Mouse (Mus musculus) heart, embryonic 15.5 days (tissue): ENCODE measurements around the gene Cd300c2. TPM values are rescaled to one million over a fixed set of nuclear protein-coding genes. Genes with fewer than 3 reads are reported as not detected.
"Not testable (repeated sequence)": the region's sequence is repeated elsewhere in the genome, so short reads cannot be mapped to it uniquely, and the experiment has no call there.

Experiments
- ATAC-seq: fragments of 200-750 bp; cut with Nextera tagmentation; replicated peaks from 2 replicates; pipeline ENCODE4 v1.8.0; 2017; ENCODE audit warnings: low read depth, moderate TSS enrichment; ENCODE audit not compliant: insufficient number of reproducible peaks, insufficient read depth, low FRiP score
- H3K27ac ChIP-seq: fragments of 300-500 bp; sonication (generic); 2 replicates; pipeline ENCODE4 v1.5.1; 2015; ENCODE audit warnings: mild to moderate bottlenecking, inconsistent platforms
- H3K27me3 ChIP-seq: fragments of 300-500 bp; sonication (generic); 2 replicates; pipeline ENCODE4 v1.6.1; 2015; ENCODE audit warnings: inconsistent platforms
- H3K36me3 ChIP-seq: fragments of 300-500 bp; sonication (generic); 2 replicates; pipeline ENCODE4 v1.6.1; 2015; ENCODE audit warnings: mild to moderate bottlenecking, inconsistent platforms
- H3K4me1 ChIP-seq: fragments of 300-500 bp; sonication (generic); replicated peaks from 2 replicates; pipeline ENCODE4 v1.6.1; 2015; ENCODE audit warnings: inconsistent platforms
- H3K4me2 ChIP-seq: fragments of 300-500 bp; sonication (generic); 2 replicates; pipeline ENCODE4 v1.6.1; 2015; ENCODE audit warnings: inconsistent platforms, mild to moderate bottlenecking, moderate library complexity
- H3K4me3 ChIP-seq: fragments of 300-500 bp; sonication (generic); 2 replicates; pipeline ENCODE4 v1.5.1; 2015; ENCODE audit warnings: mild to moderate bottlenecking, inconsistent platforms
- H3K9ac ChIP-seq: fragments of 300-500 bp; sonication (generic); 2 replicates; pipeline ENCODE4 v1.6.1; 2015; ENCODE audit warnings: mild to moderate bottlenecking, inconsistent platforms
- H3K9me3 ChIP-seq: fragments of 300-500 bp; sonication (generic); replicated peaks from 2 replicates; pipeline ENCODE4 v1.6.1; 2016; ENCODE audit warnings: inconsistent platforms
- WGBS: fragments of 180-500 bp; shearing (Covaris S2); methylation state at CpG from one replicate; pipeline ENCODE4 v1.1.7; 2015; ENCODE audit warnings: mixed read lengths; 5-methylcytosine and 5-hydroxymethylcytosine counted together
- polyA plus RNA-seq: library from polyadenylated mRNA; unstranded; fragments of >200 nt; fragmentation: Nextera tagmentation; extraction: Ambion mirVana; gene quantifications from 2 replicates; pipeline ENCODE4 v1.2.1, GENCODE M21; 2015

Cd300c2 gene
- 1.8 and 3.5 TPM in 2 replicates for polyA plus RNA-seq

- no peak within 1 kb of the TSS for H3K27ac ChIP-seq
- WGBS, result 70% methylated on average over 7 of the region's 7 CpGs
- no peaks in the 10 kb centered on the region for H3K4me1 ChIP-seq
- H3K27me3 ChIP-seq, result peaks cover 3% of the 10 kb centered on the region; the same call in 1 of the 2 replicates
- H3K4me2 ChIP-seq, result no peak within 1 kb of the TSS
- H3K9ac ChIP-seq, result no peak within 1 kb of the TSS
- no peaks in the 10 kb centered on the region for H3K36me3 ChIP-seq
- no peak within 1 kb of the TSS for H3K4me3 ChIP-seq
- H3K9me3 ChIP-seq, result no peaks in the 10 kb centered on the region
- ATAC-seq, result no peak
Observed at GRCm38 (mm10) chr11:115001474-115002040, at the start of gene Cd300c2. Gene Cd300c2, minus strand, starts transcription at chr11:115001880.

GRCm38 (mm10) chr11:115049282-115049895 is 47.7 kb upstream of the Cd300c2 start:
- H3K4me2 ChIP-seq, result no peak overlapping the region
- H3K4me1 ChIP-seq, result no peaks in the 10 kb centered on the region
- H3K9me3 ChIP-seq, result no peaks in the 10 kb centered on the region
- H3K36me3 ChIP-seq, result no peaks in the 10 kb centered on the region
- no peak for ATAC-seq
- WGBS, result 32% methylated on average over 3 of the region's 3 CpGs
- no peak overlapping the region for H3K4me3 ChIP-seq
- H3K27me3 ChIP-seq, result no peaks in the 10 kb centered on the region
- H3K27ac ChIP-seq, result no peak overlapping the region
- no peak overlapping the region for H3K9ac ChIP-seq

- Histone ChIP-seq H3K27me3 (no peaks in the 10 kb centered on the region), H3K4me1 (no peaks in the 10 kb centered on the region), H3K9me3 (no peaks in the 10 kb centered on the region), H3K36me3 (no peaks in the 10 kb centered on the region), H3K9ac (no peak within 1 kb of the TSS), H3K4me3 (no peak within 1 kb of the TSS), H3K27ac (no peak within 1 kb of the TSS), H3K4me2 (no peak within 1 kb of the TSS)
- no peak for ATAC-seq
- WGBS, result 59% methylated on average over 2 of the region's 2 CpGs
Observed at GRCm38 (mm10) chr11:115048259-115048658, 46.6 kb upstream of the Cd300c2 start, which contains the start of gene Cd300ld3. Gene Cd300ld3, minus strand, starts transcription at chr11:115048409.

DNA sequence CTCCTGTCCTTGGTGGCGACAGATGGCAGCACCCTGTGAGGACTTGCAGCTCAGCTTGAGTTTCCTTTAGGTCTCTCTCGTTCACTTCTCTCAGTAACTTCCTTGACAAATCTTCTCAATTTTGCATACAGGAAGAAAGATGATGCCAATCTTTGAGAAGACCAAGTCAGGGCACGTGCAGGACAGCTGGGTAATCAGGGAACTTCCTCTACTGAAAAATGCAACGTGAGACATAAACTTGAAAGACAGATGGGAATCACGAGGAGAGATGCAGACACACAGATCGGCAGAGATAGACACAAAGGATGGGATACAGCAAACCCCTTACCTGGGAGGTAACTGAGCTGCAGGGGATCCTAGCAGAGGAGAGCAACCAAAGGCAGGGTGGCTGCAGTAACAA is 36.0 kb upstream of the Cd300c2 start, which contains the start of gene Cd300ld5:
Cd300ld5 (minus strand) TSS at position 101 of the 400 bp plus-strand sequence.
- not testable (repeated sequence) for H3K27ac ChIP-seq, H3K4me2 ChIP-seq, H3K9ac ChIP-seq, H3K4me3 ChIP-seq, H3K27me3 ChIP-seq, H3K36me3 ChIP-seq, H3K9me3 ChIP-seq, ATAC-seq, H3K4me1 ChIP-seq
- no CpG with 5 or more reads among the region's 6 CpGs for WGBS

- H3K27ac ChIP-seq, H3K4me3 ChIP-seq, H3K9ac ChIP-seq, ATAC-seq, H3K4me1 ChIP-seq, H3K4me2 ChIP-seq, H3K9me3 ChIP-seq, H3K27me3 ChIP-seq, H3K36me3 ChIP-seq: not testable (repeated sequence)
- WGBS, result no CpG with 5 or more reads among the region's 6 CpGs
Observed at GRCm38 (mm10) chr11:115026912-115027311, 25.2 kb upstream of the Cd300c2 start, which contains the start of gene Cd300ld4. Gene Cd300ld4, minus strand, starts transcription at chr11:115027012.

DNA sequence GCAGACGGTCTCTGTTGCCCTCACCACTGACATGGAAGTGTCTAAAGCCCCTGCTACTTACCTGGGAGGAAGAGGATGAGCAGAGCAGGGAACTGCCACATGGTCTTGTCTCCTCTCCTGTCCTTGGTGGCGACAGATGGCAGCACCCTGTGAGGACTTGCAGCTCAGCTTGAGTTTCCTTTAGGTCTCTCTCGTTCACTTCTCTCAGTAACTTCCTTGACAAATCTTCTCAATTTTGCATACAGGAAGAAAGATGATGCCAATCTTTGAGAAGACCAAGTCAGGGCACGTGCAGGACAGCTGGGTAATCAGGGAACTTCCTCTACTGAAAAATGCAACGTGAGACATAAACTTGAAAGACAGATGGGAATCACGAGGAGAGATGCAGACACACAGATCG is 14.4 kb upstream of the Cd300c2 start, which contains the start of gene Cd300ld2:
Cd300ld2 (minus strand) TSS at position 101 of the 400 bp plus-strand sequence.
- not testable (repeated sequence) for H3K4me1 ChIP-seq, H3K27ac ChIP-seq, H3K4me2 ChIP-seq, H3K9me3 ChIP-seq, H3K36me3 ChIP-seq, H3K27me3 ChIP-seq, H3K9ac ChIP-seq, ATAC-seq, H3K4me3 ChIP-seq
- WGBS, result no CpG with 5 or more reads among the region's 7 CpGs

- H3K36me3 ChIP-seq, result no peaks in the 10 kb centered on the region
- H3K27me3 ChIP-seq, result peaks cover 3% of the 10 kb centered on the region; the same call in 1 of the 2 replicates
- H3K9ac ChIP-seq, result no peak overlapping the region
- no peak for ATAC-seq
- 73% methylated on average over 5 of the region's 5 CpGs for WGBS
- no peaks in the 10 kb centered on the region for H3K9me3 ChIP-seq
- no peak overlapping the region for H3K27ac ChIP-seq
- H3K4me1 ChIP-seq, result no peaks in the 10 kb centered on the region
- H3K4me2 ChIP-seq, result no peak overlapping the region
- H3K4me3 ChIP-seq, result no peak overlapping the region
Observed at GRCm38 (mm10) chr11:115004070-115004469, 2.4 kb upstream of the Cd300c2 start.

- Histone ChIP-seq H3K4me1 (no peaks in the 10 kb centered on the region), H3K4me2 (no peak within 1 kb of the TSS), H3K9ac (no peak within 1 kb of the TSS), H3K9me3 (no peaks in the 10 kb centered on the region), H3K4me3 (no peak within 1 kb of the TSS), H3K27me3 (no peaks in the 10 kb centered on the region), H3K27ac (no peak within 1 kb of the TSS), H3K36me3 (no peaks in the 10 kb centered on the region)
- no peak for ATAC-seq
- WGBS, result 63% methylated on average over 4 of the region's 4 CpGs
Observed at GRCm38 (mm10) chr11:114989793-114990192, 11.9 kb downstream of the Cd300c2 start, which contains the start of gene Cd300ld. Gene Cd300ld, minus strand, starts transcription at chr11:114989922.

DNA sequence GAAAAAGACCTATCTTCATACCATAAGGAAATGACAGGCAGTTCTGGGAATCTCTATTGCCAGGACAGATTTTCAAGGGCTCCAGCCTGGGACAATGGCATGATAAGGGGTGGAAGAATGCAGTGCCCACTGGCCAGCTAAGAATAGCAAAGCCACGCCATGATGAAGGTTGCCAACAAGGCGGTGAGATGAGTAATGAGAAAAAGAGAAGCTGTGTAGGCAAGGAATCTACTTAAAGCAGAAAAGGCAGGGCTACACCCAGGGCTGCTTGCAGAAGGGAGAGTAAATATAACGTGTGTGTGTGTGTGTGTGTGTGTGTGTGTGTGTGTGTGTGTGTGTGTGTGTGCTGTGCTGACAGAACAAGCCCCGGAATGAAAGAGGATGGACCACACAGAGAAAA is 19.8 kb downstream of the Cd300c2 start:
- H3K36me3 ChIP-seq, result no peaks in the 10 kb centered on the region
- no peaks in the 10 kb centered on the region for H3K27me3 ChIP-seq
- no peaks in the 10 kb centered on the region for H3K4me1 ChIP-seq
- H3K4me2 ChIP-seq, result no peak overlapping the region
- WGBS, result 50% methylated on average over 4 of the region's 4 CpGs
- no peak overlapping the region for H3K27ac ChIP-seq
- H3K9me3 ChIP-seq, result no peaks in the 10 kb centered on the region; the same call in 1 of the 2 replicates
- H3K4me3 ChIP-seq, result no peak overlapping the region
- no peak for ATAC-seq
- no peak overlapping the region for H3K9ac ChIP-seq

GRCm38 (mm10) chr11:114972726-114973125 is 29.0 kb downstream of the Cd300c2 start:
- Histone ChIP-seq H3K4me3 (no peak overlapping the region), H3K27me3 (no peaks in the 10 kb centered on the region), H3K9me3 (0 out of 2 replicates have a peak, but pooled peaks cover 3% of the 10 kb centered on the region), H3K4me2 (no peak overlapping the region), H3K4me1 (no peaks in the 10 kb centered on the region), H3K36me3 (no peaks in the 10 kb centered on the region), H3K27ac (no peak overlapping the region), H3K9ac (no peak overlapping the region)
- WGBS, result 73% methylated on average over 10 of the region's 10 CpGs
- no peak for ATAC-seq

- Histone ChIP-seq H3K9ac (no peak within 1 kb of the TSS), H3K4me1 (peaks cover 4% of the 10 kb centered on the region; the same call in 1 of the 2 replicates), H3K27me3 (no peaks in the 10 kb centered on the region), H3K27ac (no peak within 1 kb of the TSS), H3K4me3 (no peak within 1 kb of the TSS), H3K36me3 (no peaks in the 10 kb centered on the region), H3K4me2 (no peak within 1 kb of the TSS), H3K9me3 (no peaks in the 10 kb centered on the region)
- 81% methylated on average over 9 of the region's 9 CpGs for WGBS
- no peak for ATAC-seq
Observed at GRCm38 (mm10) chr11:114968752-114969207, 32.9 kb downstream of the Cd300c2 start, which contains the start of gene Cd300c. Gene Cd300c, minus strand, starts transcription at chr11:114969157.
